Mouse (Mus musculus): ENCODE results near the gene Ston2.
A peak's percentile ranks its signal among the peaks of the same experiment; 100 is the strongest.
"Not testable (repeated sequence)": the region's sequence is repeated elsewhere in the genome, so short reads cannot be mapped to it uniquely, and the experiment has no call there.

Ston2 gene

GRCm38 (mm10) chr12:91588176-91588669, 200.0 kb downstream of the Ston2 start:
- DNase-seq, result peak; percentile 88

- no peak for DNase-seq
Observed at GRCm38 (mm10) chr12:91587491-91588033, 200.6 kb downstream of the Ston2 start.

DNA sequence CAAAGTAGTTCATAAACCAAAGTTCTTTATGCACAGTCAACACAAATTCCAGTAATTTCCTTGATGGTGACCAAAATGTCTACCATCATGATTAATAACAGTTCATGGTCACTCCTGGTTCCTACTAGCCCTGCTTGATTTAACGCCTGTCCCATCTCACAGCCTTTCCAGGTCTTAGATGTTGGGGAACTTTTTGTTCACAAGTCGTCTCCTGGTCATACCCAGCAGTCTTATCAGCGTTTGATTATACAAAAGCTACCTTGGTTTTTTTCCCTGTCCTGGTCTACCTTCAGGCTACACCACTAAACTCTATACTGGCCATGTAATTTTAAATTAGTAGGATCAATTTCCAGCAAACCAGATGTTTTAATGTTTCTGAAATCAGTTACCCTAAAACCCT, 201.1 kb downstream of the Ston2 start:
- DNase-seq, result no peak

- DNase-seq, result not testable (repeated sequence)
Observed at GRCm38 (mm10) chr12:91585815-91586214, 202.4 kb downstream of the Ston2 start.

GRCm38 (mm10) chr12:91585206-91585605, 203.0 kb downstream of the Ston2 start:
- DNase-seq, result no peak

DNA sequence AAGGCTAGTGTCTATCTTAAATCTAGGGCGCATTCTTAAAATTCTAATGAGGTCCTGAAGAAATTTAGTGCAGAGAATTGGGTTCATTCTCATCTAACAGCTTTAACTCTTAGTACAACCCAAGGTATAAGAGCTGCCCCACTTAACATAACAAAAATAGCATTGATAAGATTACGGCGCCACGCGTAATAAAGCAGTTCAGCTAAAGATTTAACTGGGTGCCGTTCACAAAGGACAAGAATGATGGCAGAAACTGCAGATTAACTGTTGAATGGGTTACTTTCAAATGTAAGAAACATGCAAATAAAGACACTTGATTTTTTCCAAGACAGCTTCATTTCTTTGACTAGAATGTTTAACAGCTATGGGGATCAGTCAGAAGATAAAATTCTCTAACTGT, 204.8 kb downstream of the Ston2 start:
- DNase-seq, result no peak
